Mouse (Mus musculus) bone marrow macrophage, adult 2 months (primary cell): ENCODE measurements around the gene Atp5j. TPM values are rescaled to one million over a fixed set of nuclear protein-coding genes. Genes with fewer than 3 reads are reported as not detected.

Experiments
- H3K27ac ChIP-seq: 2 replicates; pipeline ENCODE4 v1.5.1; 2012; ENCODE audit warnings: low read depth, low read length; ENCODE audit not compliant: insufficient read depth
- H3K4me1 ChIP-seq: 2 replicates; pipeline ENCODE4 v1.6.1; 2012; ENCODE audit warnings: low read length; ENCODE audit not compliant: control insufficient read depth, insufficient read depth
- H3K4me3 ChIP-seq: 2 replicates; pipeline ENCODE4 v1.5.1; 2012; ENCODE audit warnings: mild to moderate bottlenecking, low read length, moderate library complexity; ENCODE audit not compliant: insufficient read depth
- CTCF ChIP-seq: IDR thresholded peaks from 2 replicates; pipeline ENCODE4 v1.5.1; 2012; ENCODE audit warnings: low read depth, mild to moderate bottlenecking, low read length, moderate library complexity
- POLR2A ChIP-seq: IDR thresholded peaks from 2 replicates; pipeline ENCODE4 v1.6.1; 2012; ENCODE audit warnings: mild to moderate bottlenecking, low read depth, low read length, borderline replicate concordance
- polyA plus RNA-seq: library from polyadenylated mRNA; stranded (reverse); fragments of >200 nt; gene quantifications from 2 replicates; pipeline ENCODE4 v1.2.4, GENCODE M21; 2012; ENCODE audit not compliant: missing spikeins, insufficient read depth, insufficient read length

Gene Atp5j
- polyA plus RNA-seq, 1 experiment: 290 TPM

- Histone ChIP-seq H3K4me3 (no peak overlapping the region), H3K4me1 (peaks cover 4% of the 10 kb centered on the region; the same call in 1 of the 2 replicates), H3K27ac (no peak overlapping the region)
- no peak for TF ChIP-seq CTCF
- no peak for TF ChIP-seq POLR2A
These were observed 3.2 kb upstream of the Atp5j start for GRCm38 (mm10) chr16:84838576-84838975.

DNA sequence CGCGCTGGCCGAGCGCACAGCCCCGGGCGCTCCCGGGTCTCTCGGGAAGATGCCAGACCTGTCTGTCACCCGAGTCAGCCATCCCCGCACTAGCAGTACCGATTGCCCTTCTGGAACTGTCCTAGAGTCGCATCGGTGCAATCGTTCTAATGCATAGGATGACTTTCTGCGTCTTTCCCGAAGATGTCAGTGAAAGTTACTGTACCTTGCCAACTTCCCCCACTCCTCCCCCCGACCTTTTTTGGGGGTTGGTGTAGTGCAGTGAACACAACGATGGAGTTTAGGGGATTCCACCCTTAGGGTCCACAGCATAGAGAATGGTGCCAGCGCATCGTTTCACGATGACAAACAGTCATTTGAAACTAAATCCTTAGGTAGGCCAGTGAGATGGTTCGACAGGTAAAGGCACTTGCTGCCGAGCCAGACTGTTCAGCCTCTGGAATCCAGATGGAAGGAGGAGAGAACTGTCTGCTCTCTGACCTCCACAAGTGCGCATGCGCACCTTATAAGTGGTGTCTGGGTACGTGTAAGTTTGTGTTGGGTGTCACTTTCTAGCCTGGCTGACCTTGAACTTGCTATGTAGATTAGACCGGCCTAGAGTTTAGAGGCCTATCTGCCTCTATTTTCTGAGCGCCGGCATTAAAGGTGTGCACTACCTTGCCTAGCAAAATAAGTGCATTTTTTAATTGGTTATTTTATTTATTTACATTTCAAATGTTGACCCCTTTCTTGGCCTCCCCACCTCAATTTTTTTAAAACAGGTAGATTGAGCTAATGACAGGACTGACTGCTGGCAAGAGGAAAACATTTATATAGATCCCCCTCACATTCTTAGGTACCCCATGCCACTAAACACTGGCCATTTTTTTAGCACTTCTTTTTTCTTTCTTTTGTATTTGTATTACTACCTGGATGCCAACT is 658 bp upstream of the Atp5j start:
- no peak for TF ChIP-seq CTCF
- TF ChIP-seq POLR2A: no peak
- H3K4me1 ChIP-seq: peaks cover 9% of the 10 kb centered on the region
- peak overlapping the region; percentile 97 for H3K27ac ChIP-seq

DNA sequence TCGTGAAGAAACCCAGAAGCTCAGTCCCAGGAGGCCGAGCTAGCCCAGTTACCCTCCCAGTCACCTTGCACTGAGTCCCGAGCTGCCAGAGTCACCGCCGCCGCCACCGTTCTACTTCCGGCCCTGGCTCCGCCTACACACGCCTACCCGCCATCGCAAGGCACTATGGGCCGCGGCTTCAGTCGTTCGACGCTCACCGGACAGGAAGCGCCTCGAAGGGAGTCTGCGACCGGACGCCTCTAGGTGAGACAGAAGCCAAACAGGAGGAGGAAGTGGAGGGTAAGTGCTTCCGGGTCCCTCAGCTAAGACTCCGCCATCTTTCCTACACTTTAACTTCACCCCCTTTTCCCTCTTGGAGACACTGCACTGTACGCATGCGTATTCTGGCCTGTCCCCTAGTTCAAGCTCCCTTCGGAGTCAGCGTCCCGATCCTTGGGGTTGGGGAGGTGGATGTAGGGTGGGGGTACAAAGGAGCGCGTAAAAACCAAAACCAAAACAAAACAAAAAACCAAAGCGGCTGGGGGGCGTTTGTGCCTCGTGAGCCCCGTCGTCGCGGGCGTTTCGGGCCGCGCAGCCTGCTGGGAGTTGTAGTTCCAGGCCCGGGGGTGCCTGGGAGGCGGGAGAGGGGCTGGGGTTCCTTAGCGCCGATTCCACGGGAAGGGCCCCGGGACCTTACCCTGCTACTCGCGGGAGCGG is 532 bp downstream of the Atp5j start, which contains the start of gene Gabpa:
TSS of gene Gabpa (plus strand) at position 181 of the 696 bp plus-strand sequence.
- Histone ChIP-seq H3K4me1 (peaks cover 9% of the 10 kb centered on the region), H3K4me3 (peak within 1 kb of the TSS; percentile 91), H3K27ac (peak within 1 kb of the TSS; percentile 97)
- TF ChIP-seq POLR2A (no peak), CTCF (no peak)

More for the DNA sequence above, 658 bp upstream of the Atp5j start:
- H3K4me3 ChIP-seq: peak overlapping the region; percentile 91

GRCm38 (mm10) chr16:84834344-84834743 is 1.1 kb downstream of the Atp5j start:
- Histone ChIP-seq H3K4me3 (peak overlapping the region; percentile 91), H3K27ac (peak overlapping the region; percentile 97), H3K4me1 (peaks cover 9% of the 10 kb centered on the region)
- TF ChIP-seq POLR2A (no peak), CTCF (no peak)

GRCm38 (mm10) chr16:84832736-84833135 is 2.7 kb downstream of the Atp5j start:
- H3K4me1 ChIP-seq: peaks cover 7% of the 10 kb centered on the region
- no peak overlapping the region for H3K27ac ChIP-seq
- TF ChIP-seq POLR2A (no peak), CTCF (no peak)
- no peak overlapping the region for H3K4me3 ChIP-seq

GRCm38 (mm10) chr16:84831696-84832095 is 3.7 kb downstream of the Atp5j start:
- no peak for TF ChIP-seq POLR2A
- TF ChIP-seq CTCF: no peak
- no peak overlapping the region for H3K4me3 ChIP-seq
- peaks cover 7% of the 10 kb centered on the region for H3K4me1 ChIP-seq
- no peak overlapping the region for H3K27ac ChIP-seq

- Histone ChIP-seq H3K4me3 (no peak overlapping the region), H3K4me1 (no peaks in the 10 kb centered on the region), H3K27ac (no peak overlapping the region)
- TF ChIP-seq POLR2A: no peak
- TF ChIP-seq CTCF: no peak
These were observed 10.4 kb downstream of the Atp5j start for GRCm38 (mm10) chr16:84825009-84825408.

GRCm38 (mm10) chr16:84817423-84817822 is 18.0 kb downstream of the Atp5j start:
- no peaks in the 10 kb centered on the region; the same call in 1 of the 2 replicates for H3K4me1 ChIP-seq
- TF ChIP-seq POLR2A (no peak), CTCF (no peak)
- H3K4me3 ChIP-seq: no peak overlapping the region
- no peak overlapping the region for H3K27ac ChIP-seq

- Histone ChIP-seq H3K4me3 (peak overlapping the region; percentile 53), H3K4me1 (peaks cover 3% of the 10 kb centered on the region), H3K27ac (no peak overlapping the region)
- TF ChIP-seq POLR2A (no peak), CTCF (no peak)
These were observed 20.9 kb downstream of the Atp5j start for GRCm38 (mm10) chr16:84814511-84814910.

DNA sequence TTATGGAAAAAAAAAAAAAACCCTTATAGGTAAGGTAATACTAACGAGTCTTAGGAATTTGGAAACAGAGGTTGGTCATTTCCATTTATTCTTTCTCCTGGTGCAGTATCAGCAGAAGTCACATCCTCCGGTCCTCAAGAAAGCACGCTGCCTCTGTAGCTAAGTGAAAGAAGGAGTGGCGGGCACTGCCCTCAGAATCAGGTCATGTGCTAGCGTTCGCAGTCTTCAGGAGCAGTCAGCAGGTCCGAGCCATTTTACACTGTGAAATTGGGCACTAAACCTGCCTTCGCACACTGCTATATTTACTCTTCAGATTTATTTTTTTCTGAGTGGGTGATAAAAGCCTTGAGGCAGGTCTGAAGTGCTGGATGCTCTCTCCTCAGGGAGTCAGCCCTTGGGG is 21.6 kb downstream of the Atp5j start:
- peaks cover 3% of the 10 kb centered on the region for H3K4me1 ChIP-seq
- peak overlapping the region; percentile 53 for H3K4me3 ChIP-seq
- TF ChIP-seq CTCF: no peak
- no peak for TF ChIP-seq POLR2A

More for the DNA sequence above, 21.6 kb downstream of the Atp5j start:
- no peak overlapping the region for H3K27ac ChIP-seq
